Mouse (Mus musculus) lung, adult 18-20 months (tissue): ENCODE measurements around the gene Tmem50b.
A peak's percentile ranks its signal among the peaks of the same experiment; 100 is the strongest.

Experiments
- DNase-seq, 2 experiments: peaks; one replicate each; pipeline ENCODE4 v3.0.0; 2022; ENCODE audit warnings: mixed read lengths in 2 of 2

The Tmem50b gene

DNA sequence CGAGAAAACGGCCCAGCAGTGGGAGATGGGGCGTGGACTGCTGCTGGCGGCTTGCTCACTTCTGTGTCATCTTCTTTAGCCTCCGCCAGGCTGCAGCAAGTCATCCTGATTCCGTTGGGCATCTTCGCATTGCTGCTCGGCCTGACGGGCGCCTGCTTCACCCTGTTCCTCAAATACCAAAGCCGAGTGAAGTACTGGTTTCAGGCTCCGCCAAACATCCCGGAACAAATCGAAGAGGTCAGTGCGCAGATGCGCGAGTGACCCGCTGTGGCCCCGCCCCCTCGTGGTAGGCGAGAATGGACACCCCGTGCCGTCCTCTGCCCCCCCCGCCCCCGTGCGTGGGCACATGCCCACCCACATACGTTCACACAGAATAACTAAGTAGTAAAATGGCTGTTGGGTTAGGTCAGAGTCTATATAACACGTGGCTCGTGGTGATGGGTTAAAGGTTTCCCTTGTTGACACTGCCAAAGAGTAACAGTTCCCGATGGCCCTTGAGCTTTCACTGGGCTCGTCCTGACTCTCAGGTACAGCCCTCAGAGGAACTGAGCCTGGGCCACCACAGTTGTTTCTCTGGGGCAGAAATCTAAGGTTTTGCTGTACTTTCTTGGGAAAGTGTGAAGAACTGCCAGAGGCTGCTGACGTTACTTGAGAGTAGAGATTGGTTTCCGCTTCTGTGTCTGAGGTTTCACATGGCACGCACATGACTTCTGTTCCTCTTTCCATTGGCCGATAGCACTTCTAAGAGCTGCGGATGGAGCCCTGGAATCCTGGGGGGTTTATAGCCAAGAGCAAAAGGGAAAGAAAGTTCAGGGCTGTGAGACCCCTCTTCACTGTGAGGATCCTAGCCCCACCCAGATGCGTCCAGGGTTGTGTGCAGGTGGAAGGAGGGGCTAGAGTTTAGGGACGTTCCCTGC, 35.8 kb downstream of the Tmem50b start:
- DNase-seq: no peak

DNA sequence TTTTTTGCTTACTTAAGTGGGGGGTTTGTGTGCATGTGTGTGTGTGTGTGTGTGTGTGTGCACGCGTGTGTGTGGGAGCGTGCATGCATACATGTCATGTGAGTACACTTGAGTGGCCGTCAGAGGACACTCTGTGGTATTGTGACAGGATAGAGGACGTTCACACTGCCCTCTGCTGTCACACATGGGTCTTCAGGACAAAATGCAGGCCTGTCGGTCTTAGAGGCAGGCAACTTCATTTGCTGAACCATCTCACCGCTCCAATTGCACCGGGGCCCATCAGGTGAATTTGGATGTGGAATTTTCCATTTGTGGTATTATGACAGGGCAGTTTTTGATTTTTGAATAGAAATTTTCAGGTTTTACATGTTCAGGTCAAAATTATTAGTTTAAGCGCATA, 36.5 kb downstream of the Tmem50b start:
- peak in 1 of 2 experiments; percentile 53 for DNase-seq

DNA sequence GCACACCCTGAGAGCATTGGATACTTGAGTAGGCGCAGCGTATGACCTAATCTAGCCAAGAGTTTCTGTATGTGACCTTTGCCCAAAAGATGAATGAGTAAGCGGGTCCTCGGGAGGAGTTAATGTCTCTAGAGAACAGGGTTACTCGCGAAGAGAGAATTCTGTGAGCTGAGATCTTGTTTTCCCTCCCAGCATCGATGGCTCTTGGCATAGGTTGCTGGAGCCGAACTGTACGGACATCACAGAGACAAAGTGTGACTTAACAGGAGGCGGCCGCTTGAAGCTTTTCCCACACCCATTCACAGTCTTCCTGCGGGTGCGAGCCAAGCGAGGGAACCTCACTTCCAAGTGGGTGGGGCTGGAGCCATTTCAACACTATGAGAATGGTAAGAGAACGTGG, 39.9 kb downstream of the Tmem50b start:
- peak; percentile 63 to 71 for DNase-seq

DNA sequence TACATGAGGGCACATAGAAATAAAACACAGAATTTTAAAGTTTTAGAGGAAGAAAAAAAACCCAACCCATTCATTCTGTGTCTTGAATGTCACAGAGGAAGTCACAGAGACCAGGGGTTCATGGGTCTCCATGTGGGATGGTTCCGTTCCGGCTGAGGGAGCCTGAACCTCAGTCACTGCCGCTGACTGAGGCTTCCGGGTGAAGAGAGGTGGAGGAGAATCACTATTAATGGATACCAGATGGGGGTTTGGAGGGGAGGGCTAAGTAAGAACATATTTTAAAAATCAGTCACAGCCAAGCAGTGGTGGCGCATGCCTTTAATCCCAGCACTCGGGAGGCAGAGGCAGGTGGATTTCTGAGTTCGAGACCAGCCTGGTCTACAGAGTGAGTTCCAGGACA, 40.4 kb downstream of the Tmem50b start:
- no peak for DNase-seq

DNA sequence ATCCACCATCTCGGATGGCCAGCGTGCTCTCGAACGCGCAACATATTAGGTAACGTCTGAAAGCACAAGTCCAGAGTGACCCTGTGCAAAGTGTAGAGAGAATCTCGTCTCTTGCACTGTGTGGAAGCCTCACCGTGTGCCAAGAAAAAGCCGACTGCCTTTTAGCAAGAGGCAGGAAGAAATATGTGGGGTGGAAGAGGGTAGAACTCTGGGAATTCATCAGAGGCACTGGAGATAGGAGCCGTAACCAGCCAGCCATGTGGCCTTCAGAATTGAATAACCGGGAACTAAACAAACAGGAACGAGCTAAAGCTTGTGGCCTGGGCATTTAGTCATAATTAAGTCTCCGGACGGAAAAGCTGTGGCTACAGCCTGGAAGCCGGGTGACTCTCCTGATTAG, 40.9 kb downstream of the Tmem50b start:
- no peak for DNase-seq

DNA sequence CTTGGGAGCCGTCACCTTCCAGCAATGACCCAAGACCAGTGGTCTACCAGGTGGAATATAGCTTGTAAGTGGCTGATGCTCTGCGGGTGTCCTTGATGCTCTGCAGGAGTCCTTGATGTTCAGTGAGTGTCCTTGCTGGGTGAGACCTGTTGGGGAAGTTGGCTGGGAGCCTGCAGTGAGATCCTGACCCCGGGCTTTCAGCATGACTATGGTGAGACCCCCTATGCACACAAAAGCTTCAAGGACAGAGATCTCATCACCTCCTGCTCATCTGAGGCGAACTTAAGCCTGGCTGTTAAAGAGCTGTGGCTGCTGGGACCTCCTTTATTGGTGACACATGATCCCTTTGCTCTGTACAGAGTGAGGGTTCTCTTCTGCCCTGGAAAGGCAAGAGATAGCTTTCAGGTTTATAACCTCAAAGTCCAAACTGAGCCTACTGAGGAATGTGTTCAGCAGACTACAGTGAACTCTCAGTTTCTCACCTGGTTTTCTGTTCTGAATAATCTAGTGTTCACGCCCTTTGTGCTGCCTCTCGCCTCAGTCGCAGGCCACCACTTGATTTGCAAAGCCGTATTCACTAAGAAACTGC, 42.5 kb downstream of the Tmem50b start:
- DNase-seq: no peak

DNA sequence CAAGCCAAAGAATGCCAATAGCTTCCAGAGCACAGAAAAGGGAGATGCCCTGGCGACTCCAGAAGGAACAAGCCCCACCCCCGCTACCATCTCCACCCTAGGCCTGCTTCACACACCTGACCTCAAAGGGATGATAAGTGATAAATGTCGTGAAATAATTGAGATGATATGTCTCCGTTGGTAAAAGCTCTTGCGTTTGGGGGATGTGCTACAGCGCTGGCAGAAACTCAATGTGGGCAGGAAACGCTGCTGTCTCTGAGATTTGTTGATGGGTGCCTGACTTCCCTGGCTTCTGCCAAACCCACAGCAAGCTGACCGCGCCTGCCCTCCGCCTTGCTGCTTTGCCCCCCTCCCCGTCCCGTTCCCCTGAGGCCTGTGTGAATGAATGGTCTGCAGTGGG, 44.0 kb downstream of the Tmem50b start:
- peak; percentile 66 to 77 for DNase-seq

DNA sequence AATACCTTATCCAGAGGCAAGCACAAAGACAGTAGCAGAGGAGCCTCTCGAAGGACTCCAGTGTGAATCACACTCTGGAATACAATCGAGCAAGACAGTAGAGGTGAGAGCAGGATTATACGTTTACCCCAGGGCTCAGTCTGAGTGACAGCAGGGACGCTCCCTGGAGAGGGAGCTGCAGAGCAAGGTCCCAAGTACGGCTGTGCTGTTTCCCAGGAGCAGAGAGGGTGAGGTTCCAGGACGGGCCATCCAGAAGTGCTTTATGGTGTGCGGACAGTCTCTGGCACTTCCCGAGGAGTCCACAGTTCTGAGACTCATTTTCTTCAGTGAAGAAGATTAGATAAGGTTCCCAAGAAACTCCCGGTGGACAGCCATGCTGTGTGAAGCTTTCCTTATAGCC, 45.5 kb downstream of the Tmem50b start:
- no peak for DNase-seq

DNA sequence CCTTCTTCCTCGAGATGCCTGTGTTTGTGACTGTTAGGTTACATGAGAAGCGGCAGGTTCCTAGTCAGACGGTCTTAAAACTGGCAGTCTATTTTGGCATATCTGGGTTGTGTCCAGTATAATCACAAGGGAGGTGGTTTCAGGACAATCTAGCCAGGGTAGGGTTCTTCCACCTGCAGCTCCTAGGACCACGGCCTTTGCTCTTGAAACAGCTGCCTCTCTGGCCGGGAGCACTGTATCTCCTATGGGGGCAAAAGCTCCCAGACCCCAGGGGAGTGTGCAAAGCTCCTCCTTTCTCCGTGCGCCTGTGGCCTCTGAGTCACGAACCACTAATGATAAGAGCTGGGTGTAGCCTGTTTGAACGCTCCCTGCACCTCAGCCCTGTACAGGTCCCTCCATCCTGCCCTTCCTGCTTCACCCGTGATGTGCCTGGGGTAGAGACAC, 46.5 kb downstream of the Tmem50b start:
- peak in 1 of 2 experiments; percentile 57 for DNase-seq

DNA sequence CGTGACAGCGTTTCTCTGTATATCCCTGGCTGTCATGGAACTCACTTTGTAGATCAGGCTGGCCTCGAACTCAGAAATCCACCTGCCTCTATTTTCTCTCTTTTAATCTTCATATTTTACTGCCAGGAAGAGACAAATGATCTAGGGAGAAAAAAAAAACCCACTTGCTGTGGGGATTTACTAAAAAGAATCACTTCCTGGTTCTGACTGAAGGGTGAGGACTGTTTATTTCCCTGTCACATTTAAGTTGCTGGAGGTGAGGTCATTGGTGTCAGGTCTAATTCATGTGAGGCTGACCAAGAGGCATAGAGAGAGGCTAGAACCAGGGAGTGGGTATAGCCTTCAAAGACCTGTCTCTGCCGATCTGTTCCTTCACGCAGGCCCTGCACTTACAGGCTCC, 48.0 kb downstream of the Tmem50b start:
- no peak for DNase-seq

DNA sequence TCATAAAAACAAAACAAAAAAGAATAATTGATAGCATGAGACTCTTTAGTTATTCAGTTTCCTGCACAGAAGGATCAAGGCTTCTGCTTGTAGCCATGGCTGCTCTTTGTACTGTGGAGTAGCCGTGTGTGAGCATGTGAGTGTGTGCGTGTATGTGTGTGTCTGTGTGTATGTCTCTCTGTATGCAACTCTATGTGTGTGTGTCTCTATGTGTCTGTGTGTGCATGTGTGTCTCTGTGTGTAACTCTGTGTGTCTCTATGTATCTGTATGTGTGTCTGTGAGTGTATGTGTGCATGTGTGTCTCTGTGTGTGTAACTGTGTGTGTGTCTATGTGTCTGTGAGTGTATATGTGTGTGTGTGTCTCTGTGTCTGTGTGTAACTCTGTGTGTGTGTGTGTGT, 48.6 kb downstream of the Tmem50b start:
- DNase-seq: no peak

DNA sequence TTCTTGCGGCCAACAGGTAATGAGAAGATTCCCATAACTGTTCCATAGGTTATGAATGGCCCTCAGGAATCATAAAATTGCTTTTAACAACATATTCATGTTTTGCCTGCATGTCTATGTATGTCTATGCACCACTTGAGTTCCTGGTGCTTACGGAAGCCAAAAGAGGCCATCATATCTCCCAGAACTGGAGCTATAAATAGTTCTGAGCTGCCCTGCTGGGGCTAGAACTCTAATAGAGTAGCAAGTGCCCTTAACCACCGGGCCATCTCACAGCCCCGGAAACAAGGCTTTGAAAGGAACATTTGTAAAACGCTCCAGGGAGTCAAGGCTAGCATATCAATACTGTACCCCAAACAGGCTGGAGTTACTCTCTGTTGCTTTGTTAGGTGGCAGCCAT, 49.0 kb downstream of the Tmem50b start:
- DNase-seq: no peak

DNA sequence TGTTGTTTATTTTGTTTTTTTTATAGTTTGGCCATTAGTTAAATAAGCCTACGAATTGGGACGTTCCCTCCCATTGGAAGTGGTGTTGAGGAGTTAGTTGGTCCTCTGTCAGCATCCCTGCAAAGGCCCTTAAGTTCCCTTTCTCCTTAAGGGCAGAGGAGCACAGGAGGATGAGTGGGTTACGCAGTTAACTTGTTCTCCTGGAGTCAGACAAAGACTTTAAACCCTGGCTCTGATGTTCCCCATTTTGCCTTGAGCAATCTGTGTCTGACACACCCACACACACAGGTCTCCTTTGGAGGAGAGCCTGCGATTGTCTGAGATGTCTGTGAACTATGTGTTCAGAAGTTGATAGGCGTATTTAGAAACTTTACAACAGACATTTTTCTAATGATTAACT, 49.6 kb downstream of the Tmem50b start:
- DNase-seq: no peak

DNA sequence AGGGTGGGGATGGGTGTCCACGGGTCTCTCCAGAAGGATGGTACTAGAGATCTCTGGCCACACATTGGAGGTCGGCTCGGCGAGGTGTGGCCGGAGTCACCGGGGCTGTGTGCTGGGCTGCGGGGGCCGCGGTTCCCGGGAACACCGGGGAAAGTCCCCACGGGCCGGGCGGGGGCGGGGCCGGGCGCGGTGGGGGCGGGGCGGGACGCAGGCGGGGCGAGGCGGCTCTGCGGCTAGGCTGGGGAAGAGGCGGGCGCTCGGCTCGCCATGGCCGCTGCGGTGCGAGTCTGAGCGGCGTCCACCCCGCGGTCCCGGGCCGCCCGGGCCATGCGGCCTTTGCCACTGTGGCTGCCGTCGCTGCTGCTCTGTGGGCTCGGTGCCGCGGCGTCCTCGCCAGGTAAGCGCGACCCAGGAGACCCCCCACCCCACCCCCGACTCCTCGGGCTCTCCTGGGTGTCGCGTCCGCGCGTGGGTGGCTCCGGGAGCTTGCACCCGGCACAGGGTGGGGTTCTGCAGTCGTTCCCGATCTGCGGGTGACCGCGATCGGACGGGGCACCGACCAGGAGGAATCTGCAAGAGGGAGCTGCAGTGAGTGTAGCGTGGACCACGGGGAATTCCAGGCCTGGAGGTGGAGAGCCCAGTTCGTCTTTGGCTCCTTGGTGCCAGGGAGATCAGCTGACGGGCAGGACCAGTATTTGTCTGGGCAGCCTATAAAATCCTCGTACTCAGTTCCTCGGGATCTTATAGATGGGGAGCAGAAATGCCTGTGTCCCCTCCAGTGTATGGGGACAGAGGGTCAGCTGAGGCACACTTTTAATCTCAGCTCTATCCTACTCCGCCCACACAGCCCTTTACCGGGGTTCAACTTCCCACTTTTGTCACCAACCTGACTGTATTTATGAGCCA, 50.5 kb downstream of the Tmem50b start, which contains the start of gene Ifngr2:
Ifngr2 (plus strand) TSS at position 237 of the 906 bp plus-strand sequence.
- DNase-seq: peak; percentile 71 to 76

DNA sequence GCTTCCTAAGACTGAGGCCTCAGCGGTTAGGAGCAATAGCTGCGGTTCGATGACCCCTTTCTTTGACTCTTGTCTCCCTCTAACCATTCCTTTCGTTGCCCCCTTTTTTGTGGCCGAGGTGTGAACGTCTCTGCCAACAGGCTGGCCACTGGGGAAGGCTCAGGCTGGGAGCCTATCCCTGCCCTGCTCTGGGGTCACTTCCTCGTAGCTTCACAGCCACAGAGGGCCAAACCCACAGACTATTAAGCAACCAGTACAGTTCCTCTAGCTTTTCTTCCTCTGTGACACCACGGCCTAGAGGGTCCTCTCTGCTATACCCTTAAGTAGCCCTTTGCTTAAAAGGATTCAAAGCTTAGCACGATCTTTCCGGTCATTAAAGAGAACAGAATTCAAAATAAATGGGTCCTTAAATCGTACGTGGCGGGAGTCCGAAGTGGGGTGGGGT, 51.2 kb downstream of the Tmem50b start:
- peak; percentile 69 for DNase-seq

DNA sequence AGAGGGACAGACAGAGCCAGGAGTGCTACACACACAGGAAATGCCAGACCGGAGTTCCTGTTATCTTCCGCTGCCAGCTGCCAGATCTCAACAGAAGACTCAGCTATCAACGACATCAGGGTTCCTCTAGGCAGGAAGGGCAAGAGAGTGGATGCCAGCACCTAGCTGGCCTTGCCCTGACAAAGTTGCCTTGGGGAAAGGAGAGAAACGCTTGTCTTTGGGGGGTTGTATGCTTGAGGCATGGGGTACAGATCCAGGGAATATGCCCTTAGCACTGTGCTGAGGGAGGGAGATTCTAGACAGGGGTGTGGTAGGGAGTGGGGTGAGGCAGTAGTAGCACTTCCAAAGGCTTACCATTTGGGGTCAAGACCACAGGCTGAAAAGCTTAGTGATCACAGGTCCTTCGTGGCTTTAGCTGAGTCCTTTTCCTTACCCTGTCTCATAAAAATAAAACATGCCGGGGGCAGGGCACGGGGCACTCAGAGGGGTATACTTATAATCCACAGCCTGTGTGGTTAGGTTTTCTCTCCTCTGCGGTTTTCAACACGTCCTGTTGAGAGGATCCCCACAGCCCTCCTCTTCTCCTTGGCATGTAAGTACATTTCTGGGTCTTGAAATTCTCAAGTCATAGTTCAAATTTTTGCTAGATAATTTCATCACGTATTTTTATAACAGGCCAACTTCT, 51.9 kb downstream of the Tmem50b start:
- DNase-seq: peak; percentile 65 to 75

DNA sequence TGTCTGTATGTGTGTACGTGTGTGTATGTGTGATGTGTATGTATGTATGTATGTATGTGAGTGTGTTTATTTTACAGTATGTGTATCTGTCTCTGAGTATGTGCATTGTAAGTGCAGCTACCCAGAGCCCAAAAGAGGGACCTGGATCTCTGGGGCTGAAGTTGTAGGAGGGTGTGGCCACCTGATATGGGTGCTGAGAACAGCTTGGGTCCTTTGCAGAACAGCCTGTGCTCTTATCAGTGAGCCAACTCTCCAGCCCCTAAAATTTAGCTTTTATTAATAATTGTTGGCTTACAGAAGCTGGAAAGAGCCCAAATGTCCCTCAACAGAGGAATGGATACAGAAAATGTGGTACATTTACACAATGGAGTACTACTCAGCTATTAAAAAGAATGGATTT, 54.0 kb downstream of the Tmem50b start:
- no peak for DNase-seq

DNA sequence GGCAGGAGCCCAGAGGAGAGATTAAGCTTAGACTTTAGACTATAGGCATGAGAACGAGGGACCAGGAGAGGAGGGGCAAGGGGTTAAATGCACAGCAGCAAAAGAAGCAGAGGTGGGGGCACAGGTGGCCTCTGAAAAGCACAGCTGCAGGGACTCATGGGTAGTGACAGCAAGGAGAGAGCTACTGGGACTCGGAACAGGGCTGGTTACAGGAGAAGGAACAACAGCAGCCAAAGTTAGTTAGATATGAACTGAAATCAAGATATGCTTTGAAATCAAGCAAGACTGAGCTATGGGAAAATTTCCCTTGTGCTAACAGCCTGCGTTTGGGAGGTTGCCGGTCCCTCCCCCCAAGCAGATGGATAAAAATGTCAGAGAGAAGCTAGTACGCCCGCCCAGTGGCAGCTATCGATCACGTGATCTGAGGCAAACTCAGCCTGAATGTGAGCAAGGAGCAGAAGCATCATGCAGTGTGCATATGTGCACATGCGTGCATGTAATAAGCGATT, 56.0 kb downstream of the Tmem50b start:
- no peak for DNase-seq

DNA sequence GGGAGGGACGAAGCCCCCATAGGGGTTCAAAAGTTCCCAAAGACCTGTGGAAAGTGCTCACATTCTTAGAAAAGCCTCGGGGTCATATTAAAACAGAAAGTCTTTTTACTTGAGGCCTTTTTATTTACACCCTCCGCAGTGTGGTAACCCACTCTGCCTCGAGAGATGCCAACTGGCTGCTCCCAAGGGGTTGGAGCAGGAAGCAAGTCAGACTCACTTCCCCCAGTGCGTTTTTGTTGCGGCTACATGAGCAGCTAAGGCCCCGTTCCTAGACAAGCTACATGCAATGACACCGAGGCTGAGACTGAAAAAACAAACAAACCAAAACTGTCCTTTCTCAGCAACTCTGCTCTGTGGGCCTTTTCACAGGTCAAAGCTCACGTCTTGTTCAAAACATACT, 59.1 kb downstream of the Tmem50b start:
- DNase-seq: no peak

DNA sequence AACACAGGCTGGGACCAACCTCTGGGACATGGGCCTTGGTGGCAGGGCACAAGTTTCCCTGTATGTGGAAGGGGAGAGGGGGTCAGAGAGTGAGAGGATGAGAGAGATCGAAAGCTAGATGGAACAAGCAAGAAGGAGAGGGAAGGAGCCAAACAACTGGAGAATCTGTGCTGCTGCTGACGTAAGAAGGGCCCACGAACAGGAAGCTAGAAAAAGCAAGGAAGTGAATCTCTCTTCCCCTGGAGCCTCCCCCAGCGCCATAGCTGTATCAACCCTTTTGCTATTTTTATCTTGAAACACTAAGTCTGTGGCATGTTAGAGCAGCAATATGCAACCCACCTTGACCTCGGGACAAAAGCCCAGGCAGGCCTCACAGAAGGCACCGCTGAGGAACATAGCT, 59.5 kb downstream of the Tmem50b start:
- DNase-seq: no peak

DNA sequence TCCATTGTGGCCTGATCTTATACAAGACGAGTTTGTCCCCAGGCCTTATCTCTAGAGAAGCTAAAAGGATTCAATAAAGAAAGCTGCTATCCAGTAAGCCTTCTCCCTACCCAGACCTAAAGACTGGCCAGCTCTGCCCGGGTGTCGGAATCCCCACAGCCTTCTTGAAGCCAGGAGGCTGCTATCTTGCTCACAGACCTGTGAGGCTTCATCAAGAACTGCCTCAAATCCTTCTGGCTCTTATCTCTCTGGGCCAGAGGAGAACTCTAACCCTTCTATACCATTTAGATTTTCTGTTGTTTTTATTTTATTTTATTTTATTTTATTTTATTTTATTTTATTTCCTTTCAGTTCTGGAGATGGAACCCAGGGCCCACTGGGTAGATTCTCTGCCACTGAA, 60.5 kb downstream of the Tmem50b start:
- DNase-seq: no peak

DNA sequence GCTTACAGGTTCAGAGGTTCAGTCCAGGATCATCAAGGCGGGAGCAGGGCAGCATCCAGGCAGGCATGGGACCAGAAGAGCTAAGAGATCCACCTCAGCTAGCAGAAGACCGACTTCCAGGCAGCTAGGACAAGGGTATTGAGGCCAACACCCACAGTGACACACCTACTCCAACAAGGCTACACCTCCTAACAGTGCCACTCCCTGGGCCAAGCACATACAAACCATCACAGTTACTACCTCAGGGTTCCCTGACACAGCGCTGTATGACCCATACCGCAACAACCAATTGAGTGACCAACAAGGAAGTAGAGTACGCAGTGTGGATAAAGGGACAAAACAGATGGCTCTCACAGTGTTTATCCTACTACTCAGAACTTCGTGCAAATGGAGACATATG, 61.2 kb downstream of the Tmem50b start:
- DNase-seq: no peak
